Mouse (Mus musculus) lung, embryonic 14.5 days (tissue): ENCODE results near the gene Abcd1. TPM values are rescaled to one million over a fixed set of nuclear protein-coding genes. Genes with fewer than 3 reads are reported as not detected.

Experiments used
- ATAC-seq: fragments of 200-750 bp; cut with Nextera tagmentation; 2 replicates; pipeline ENCODE4 v1.8.0; 2017; ENCODE audit warnings: mild to moderate bottlenecking, moderate TSS enrichment, moderate library complexity; ENCODE audit not compliant: insufficient read depth
- DNase-seq: peaks from one replicate; pipeline ENCODE4 v3.0.0-alpha.2; 2015
- H3K27ac ChIP-seq: fragments of 300-500 bp; sonication (generic); 2 replicates; pipeline ENCODE4 v1.5.1; 2014; ENCODE audit warnings: low read depth, mild to moderate bottlenecking, moderate library complexity
- H3K27me3 ChIP-seq: fragments of 300-500 bp; sonication (generic); 2 replicates; pipeline ENCODE4 v1.6.1; 2014; ENCODE audit warnings: low read length, control low read depth; ENCODE audit not compliant: insufficient read depth
- H3K36me3 ChIP-seq: fragments of 300-500 bp; sonication (generic); 2 replicates; pipeline ENCODE4 v1.6.1; 2014; ENCODE audit warnings: control low read depth; ENCODE audit not compliant: insufficient read depth
- H3K4me1 ChIP-seq: fragments of 300-500 bp; sonication (generic); 2 replicates; pipeline ENCODE4 v1.6.1; 2014; ENCODE audit warnings: antibody characterized with exemption, control low read depth; ENCODE audit not compliant: insufficient read depth
- H3K4me2 ChIP-seq: fragments of 300-500 bp; sonication (generic); 2 replicates; pipeline ENCODE4 v1.6.1; 2014; ENCODE audit warnings: mild to moderate bottlenecking
- H3K4me3 ChIP-seq: fragments of 300-500 bp; sonication (generic); 2 replicates; pipeline ENCODE4 v1.5.1; 2014; ENCODE audit warnings: low read depth, low read length
- H3K9ac ChIP-seq: fragments of 300-500 bp; sonication (generic); 2 replicates; pipeline ENCODE4 v1.6.1; 2014
- H3K9me3 ChIP-seq: fragments of 300-500 bp; sonication (generic); 2 replicates; pipeline ENCODE4 v1.6.1; 2016; ENCODE audit warnings: low read depth, low read length, control low read depth
- CTCF ChIP-seq: IDR thresholded peaks from 2 replicates; pipeline ENCODE4 v1.5.1; 2016; ENCODE audit warnings: antibody characterized with exemption, low read depth
- WGBS: fragments of 180-500 bp; shearing (Covaris S2); extraction: QIAGEN DNeasy Blood & Tissue Kit; methylation state at CpG from one replicate; pipeline ENCODE4 v1.1.7; 2014; 5-methylcytosine and 5-hydroxymethylcytosine counted together
- polyA plus RNA-seq: library from polyadenylated mRNA; unstranded; fragments of >200 nt; fragmentation: Nextera tagmentation; extraction: Ambion mirVana; gene quantifications from 2 replicates; pipeline ENCODE4 v1.2.1, GENCODE M21; 2014

The Abcd1 gene
- 15.5 and 15.6 TPM in 2 replicates for polyA plus RNA-seq

DNA sequence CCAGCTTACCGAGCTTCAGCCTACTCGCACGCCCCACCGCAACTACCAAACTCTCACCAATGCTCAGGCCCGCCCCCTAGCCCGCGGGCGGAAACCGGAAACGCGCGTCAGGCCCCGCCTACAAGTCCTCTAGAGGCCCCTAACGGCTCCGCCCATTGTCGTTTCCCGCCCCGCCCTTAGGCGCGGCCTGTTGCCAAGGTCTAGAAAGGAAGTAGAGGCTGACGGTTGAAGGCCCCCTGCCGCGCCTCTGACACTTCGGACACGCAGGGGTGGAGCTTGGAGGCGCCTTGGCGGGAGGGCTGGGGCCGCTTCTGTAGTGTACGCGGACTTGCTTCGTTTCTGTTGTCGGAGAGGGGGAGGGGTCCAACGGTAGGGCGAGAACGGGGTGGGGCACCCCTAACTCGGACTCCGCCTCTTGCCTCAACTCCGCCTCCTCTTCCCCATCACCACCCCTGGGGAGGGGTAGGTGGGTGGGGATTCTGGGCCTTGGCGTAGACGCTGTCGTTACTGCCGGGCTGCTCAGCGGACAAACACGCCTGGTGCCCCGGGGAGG is at the start of gene Abcd1, which contains the start of gene Bcap31:
Abcd1 (plus strand) TSS at position 489 of the 553 bp plus-strand sequence.
Bcap31 (minus strand) TSS at position 67 of the 553 bp plus-strand sequence.
- H3K4me1 ChIP-seq: no peaks in the 10 kb centered on the region
- 17% methylated on average over 38 of the region's 45 CpGs for WGBS
- H3K9me3 ChIP-seq: no peaks in the 10 kb centered on the region
- peaks cover 23% of the 10 kb centered on the region; the same call in 1 of the 2 replicates for H3K36me3 ChIP-seq
- H3K27me3 ChIP-seq: no peaks in the 10 kb centered on the region
- peak within 1 kb of the TSS; percentile 76 for H3K27ac ChIP-seq
- 0 out of 2 replicates have a peak, but pooled peaks have one; percentile 14 for TF ChIP-seq CTCF
- H3K4me2 ChIP-seq: peak within 1 kb of the TSS; percentile 67
- peak within 1 kb of the TSS; percentile 62 for H3K9ac ChIP-seq
- DNase-seq (peak; percentile 98), ATAC-seq (peak; percentile 94)
- peak within 1 kb of the TSS; percentile 56 for H3K4me3 ChIP-seq

DNA sequence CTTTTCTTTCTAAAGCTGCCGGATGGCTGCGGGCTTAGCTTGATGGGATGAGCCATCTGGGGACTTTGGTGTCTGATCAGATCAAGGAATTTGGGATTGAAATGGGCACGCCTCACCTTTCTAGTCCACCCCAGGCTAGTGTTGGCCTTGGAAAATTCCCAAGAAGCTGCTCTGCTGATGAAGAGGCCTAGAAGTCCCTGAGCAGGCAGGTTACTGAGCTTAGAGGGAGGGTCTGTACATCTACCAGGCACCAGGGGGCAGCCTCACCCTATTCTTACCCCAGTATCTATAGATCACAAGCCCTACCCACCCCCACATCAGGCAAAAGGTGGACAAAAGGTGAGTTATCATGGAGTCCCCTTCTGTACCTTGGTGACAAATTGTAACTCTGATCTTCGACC is 44.4 kb upstream of the Abcd1 start:
- no peak overlapping the region for H3K27ac ChIP-seq
- DNase-seq (peak; percentile 71), ATAC-seq (peak; percentile 59)
- no peak overlapping the region for H3K4me3 ChIP-seq
- no peak overlapping the region for H3K9ac ChIP-seq
- no peaks in the 10 kb centered on the region for H3K9me3 ChIP-seq
- 0 out of 2 replicates have a peak, but pooled peaks cover 9% of the 10 kb centered on the region for H3K36me3 ChIP-seq
- no peaks in the 10 kb centered on the region for H3K4me1 ChIP-seq
- peak; percentile 68 for TF ChIP-seq CTCF
- H3K27me3 ChIP-seq: no peaks in the 10 kb centered on the region
- H3K4me2 ChIP-seq: peak overlapping the region; percentile 65; the same call in 1 of the 2 replicates
- WGBS: 67% methylated on average over 4 of the region's 4 CpGs

GRCm38 (mm10) chrX:73672879-73673618 is 43.3 kb upstream of the Abcd1 start, which contains the start of gene Slc6a8:
Gene Slc6a8 (plus strand): TSS chrX:73673150.
- WGBS: 12% methylated on average over 31 of the region's 72 CpGs
- peak within 1 kb of the TSS; percentile 70 for H3K9ac ChIP-seq
- peak; percentile 83 for DNase-seq
- peak within 1 kb of the TSS; percentile 58 for H3K4me3 ChIP-seq
- TF ChIP-seq CTCF: no peak
- peaks cover 10% of the 10 kb centered on the region; the same call in 1 of the 2 replicates for H3K36me3 ChIP-seq
- no peaks in the 10 kb centered on the region for H3K27me3 ChIP-seq
- no peaks in the 10 kb centered on the region for H3K9me3 ChIP-seq
- no peaks in the 10 kb centered on the region for H3K4me1 ChIP-seq
- peak within 1 kb of the TSS; percentile 65 for H3K4me2 ChIP-seq
- H3K27ac ChIP-seq: peak within 1 kb of the TSS; percentile 65
- ATAC-seq: peak; percentile 76

DNA sequence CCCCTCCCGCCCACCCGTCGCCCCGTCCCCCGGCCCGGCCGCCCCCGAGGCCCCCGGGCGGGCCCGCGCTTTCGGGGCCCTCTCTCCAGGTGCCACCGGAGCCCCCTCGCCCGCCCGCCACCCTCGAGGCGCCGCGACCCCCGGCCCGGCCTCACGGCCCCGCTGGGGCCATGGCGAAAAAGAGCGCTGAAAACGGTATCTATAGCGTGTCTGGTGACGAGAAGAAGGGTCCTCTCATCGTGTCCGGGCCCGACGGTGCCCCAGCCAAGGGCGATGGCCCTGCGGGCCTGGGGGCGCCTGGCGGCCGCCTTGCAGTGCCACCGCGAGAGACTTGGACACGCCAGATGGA is 42.8 kb upstream of the Abcd1 start:
- TF ChIP-seq CTCF: no peak
- H3K4me2 ChIP-seq: peak overlapping the region; percentile 65
- H3K27ac ChIP-seq: peak overlapping the region; percentile 65; the same call in 1 of the 2 replicates
- ATAC-seq (peak; percentile 10; the same call in 1 of the 2 replicates), DNase-seq (peak; percentile 11)
- H3K9ac ChIP-seq: peak overlapping the region; percentile 70
- H3K36me3 ChIP-seq: peaks cover 10% of the 10 kb centered on the region; the same call in 1 of the 2 replicates
- no peaks in the 10 kb centered on the region for H3K4me1 ChIP-seq
- no peaks in the 10 kb centered on the region for H3K27me3 ChIP-seq
- peak overlapping the region; percentile 58 for H3K4me3 ChIP-seq
- 19% methylated on average over 10 of the region's 42 CpGs for WGBS
- no peaks in the 10 kb centered on the region for H3K9me3 ChIP-seq

- Histone ChIP-seq H3K9me3 (no peaks in the 10 kb centered on the region), H3K36me3 (peaks cover 11% of the 10 kb centered on the region), H3K4me2 (peak overlapping the region; percentile 65), H3K4me1 (no peaks in the 10 kb centered on the region), H3K9ac (peak overlapping the region; percentile 70), H3K4me3 (peak overlapping the region; percentile 58), H3K27ac (no peak overlapping the region), H3K27me3 (no peaks in the 10 kb centered on the region)
- TF ChIP-seq CTCF: no peak
- ATAC-seq: peak; percentile 25; the same call in 1 of the 2 replicates
- DNase-seq: peak; percentile 27
- WGBS: 19% methylated on average over 20 of the region's 20 CpGs
Observed at GRCm38 (mm10) chrX:73673968-73674661, 42.3 kb upstream of the Abcd1 start.

DNA sequence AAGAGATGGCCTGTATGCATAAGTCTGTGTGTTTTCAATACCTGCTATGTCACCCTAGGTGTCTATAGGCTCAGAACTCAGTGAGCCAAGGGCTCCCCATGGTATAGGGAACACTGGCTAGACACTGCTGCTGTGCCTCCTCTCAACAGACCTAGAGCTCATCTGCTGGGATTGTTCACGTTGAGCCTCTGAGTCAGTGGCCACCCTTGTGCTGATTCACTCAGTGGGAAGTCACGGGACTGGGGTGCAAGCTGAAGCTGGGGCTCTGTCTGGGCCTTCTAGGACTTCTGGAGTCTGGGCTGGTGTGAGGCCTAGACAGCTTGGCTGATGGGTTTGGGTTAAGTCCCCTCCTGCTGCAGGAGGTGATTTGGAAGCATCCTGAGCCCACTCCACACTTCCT is 41.2 kb upstream of the Abcd1 start:
- Histone ChIP-seq H3K9me3 (no peaks in the 10 kb centered on the region), H3K4me3 (no peak overlapping the region), H3K4me2 (peak overlapping the region; percentile 65), H3K27ac (no peak overlapping the region), H3K27me3 (no peaks in the 10 kb centered on the region), H3K9ac (no peak overlapping the region), H3K4me1 (no peaks in the 10 kb centered on the region), H3K36me3 (peaks cover 18% of the 10 kb centered on the region)
- ATAC-seq (no peak), DNase-seq (no peak)
- 57% methylated on average over 2 of the region's 2 CpGs for WGBS
- TF ChIP-seq CTCF: no peak
